Mouse (Mus musculus) heart, adult 2 months (tissue): ENCODE measurements around the gene Fhl3. TPM values are rescaled to one million over a fixed set of nuclear protein-coding genes. Genes with fewer than 3 reads are reported as not detected.
A peak's percentile ranks its signal among the peaks of the same experiment; 100 is the strongest.

ENCODE experiments used
- DNase-seq, 2 experiments: peaks; one replicate each; pipeline ENCODE4 v3.0.0; 2021
- H3K27ac ChIP-seq: fragments of 200-600 bp; 2 replicates; pipeline ENCODE4 v1.8.1; 2022
- H3K27me3 ChIP-seq: fragments of 200-500 bp; 2 replicates; pipeline ENCODE4 v1.6.1; 2012; ENCODE audit warnings: mild to moderate bottlenecking, low read length, inconsistent platforms, mixed read lengths; ENCODE audit not compliant: control insufficient read depth, insufficient read depth
- H3K36me3 ChIP-seq: fragments of 200-500 bp; 2 replicates; pipeline ENCODE4 v1.6.1; 2012; ENCODE audit warnings: low read length, inconsistent platforms; ENCODE audit not compliant: control insufficient read depth, insufficient read depth
- H3K4me1 ChIP-seq: fragments of 200-500 bp; 2 replicates; pipeline ENCODE4 v1.6.1; 2011; ENCODE audit warnings: low read length; ENCODE audit not compliant: control insufficient read depth, insufficient read depth
- H3K4me3 ChIP-seq: fragments of 200-600 bp; 2 replicates; pipeline ENCODE4 v1.8.1; 2022
- H3K79me2 ChIP-seq: fragments of 200-500 bp; replicated peaks from 2 replicates; pipeline ENCODE4 v1.6.1; 2012; ENCODE audit warnings: mild to moderate bottlenecking, inconsistent platforms, low read length, moderate library complexity, mixed read lengths; ENCODE audit not compliant: control insufficient read depth, insufficient read depth
- H3K9ac ChIP-seq: fragments of 200-500 bp; 2 replicates; pipeline ENCODE4 v1.6.1; 2012; ENCODE audit warnings: low read depth, mild to moderate bottlenecking, control low read depth, inconsistent platforms, low read length, mixed read lengths
- CTCF ChIP-seq: fragments of 200-600 bp; IDR thresholded peaks from 2 replicates; pipeline ENCODE4 v1.8.1; 2022; ENCODE audit warnings: antibody characterized with exemption, mild to moderate bottlenecking, moderate library complexity
- EP300 ChIP-seq: fragments of 200-500 bp; IDR thresholded peaks from 2 replicates; pipeline ENCODE4 v1.6.1; 2011; ENCODE audit warnings: low read depth, low read length, control low read depth; ENCODE audit not compliant: insufficient read depth
- POLR2A ChIP-seq: fragments of 200-500 bp; IDR thresholded peaks from 2 replicates; pipeline ENCODE4 v1.6.1; 2011; ENCODE audit warnings: mild to moderate bottlenecking, low read depth, low read length, control low read depth; ENCODE audit not compliant: insufficient read depth
- WGBS: fragments of 180-500 bp; shearing (Covaris S2); methylation state at CpG from one replicate; pipeline ENCODE4 v1.1.7; 2018; 5-methylcytosine and 5-hydroxymethylcytosine counted together
- intact Hi-C: fragments of 180-260 bp; cut with DNase I; formaldehyde crosslinking; loops from one replicate; pipeline ENCODE4 v1.15.1; 2025
- long read RNA-seq: library from polyadenylated mRNA; stranded (forward); transcript quantifications from one replicate; pipeline ENCODE4 v2.0.0, GENCODE M21; 2021
- polyA plus RNA-seq: library from polyadenylated mRNA; depleted of rRNA; stranded (reverse); fragments of >200 nt; gene quantifications from 2 replicates; pipeline ENCODE4 v1.2.3, GENCODE M21; 2012; rRNA removed
- total RNA-seq, 2 experiments: library from RNA; stranded (reverse); gene quantifications; 2 replicates each; pipeline ENCODE4 v1.2.3; 2021

The Fhl3 gene
- total RNA-seq: 10 to 100 TPM in 1 of 2 experiments, 1 to 10 TPM in 1; 7.8 to 11.5 TPM
- polyA plus RNA-seq: 10.1 and 17.9 TPM in 2 replicates
- long read RNA-seq: 0 reads

GRCm38 (mm10) chr4:124700248-124700971, at the start of gene Fhl3:
Gene Fhl3, plus strand, starts transcription at chr4:124700701.
- H3K9ac ChIP-seq: peak within 1 kb of the TSS; percentile 97
- H3K4me1 ChIP-seq: peaks cover 17% of the 10 kb centered on the region
- TF ChIP-seq CTCF (0 out of 2 replicates have a peak, but pooled peaks have one; percentile 14), POLR2A (peak; percentile 41; the same call in 1 of the 2 replicates), EP300 (no peak)
- intact Hi-C loops: no loop called here
- H3K79me2 ChIP-seq: no peaks in the 10 kb centered on the region
- H3K27me3 ChIP-seq: no peaks in the 10 kb centered on the region
- peak; percentile 76 to 79 for DNase-seq
- H3K27ac ChIP-seq: peak within 1 kb of the TSS; percentile 74
- H3K4me3 ChIP-seq: peak within 1 kb of the TSS; percentile 78
- WGBS: 2% methylated on average over 35 of the region's 59 CpGs
- no peaks in the 10 kb centered on the region for H3K36me3 ChIP-seq

- peak; percentile 18 for TF ChIP-seq CTCF
- TF ChIP-seq POLR2A: no peak
- Histone ChIP-seq H3K4me1 (no peaks in the 10 kb centered on the region), H3K79me2 (no peaks in the 10 kb centered on the region), H3K4me3 (no peak overlapping the region), H3K27ac (no peak overlapping the region), H3K36me3 (no peaks in the 10 kb centered on the region), H3K9ac (no peak overlapping the region), H3K27me3 (peaks cover 6% of the 10 kb centered on the region)
- 7% methylated on average over 9 of the region's 9 CpGs for WGBS
- intact Hi-C loops: no loop called here
- no peak for DNase-seq
Measured at GRCm38 (mm10) chr4:124652886-124653285, 47.6 kb upstream of the Fhl3 start.

- intact Hi-C loops: no loop called here
- H3K4me1 ChIP-seq: no peaks in the 10 kb centered on the region; the same call in none of the 2 replicates
- no peak for DNase-seq
- no peaks in the 10 kb centered on the region for H3K36me3 ChIP-seq
- no peaks in the 10 kb centered on the region for H3K79me2 ChIP-seq
- H3K9ac ChIP-seq: peak within 1 kb of the TSS; percentile 66
- no peak within 1 kb of the TSS for H3K27ac ChIP-seq
- H3K4me3 ChIP-seq: peak within 1 kb of the TSS; percentile 54
- whole genome bisulfite sequencing: 3% methylated on average over 15 of the region's 15 CpGs
- TF ChIP-seq POLR2A: no peak
- peak; percentile 3; the same call in 1 of the 2 replicates for TF ChIP-seq CTCF
- H3K27me3 ChIP-seq: peaks cover 32% of the 10 kb centered on the region
Measured at GRCm38 (mm10) chr4:124656518-124656853, 44.0 kb upstream of the Fhl3 start, which contains the start of gene Pou3f1. Gene Pou3f1, plus strand, starts transcription at chr4:124656807.

GRCm38 (mm10) chr4:124656854-124657650, 43.4 kb upstream of the Fhl3 start:
- no peaks in the 10 kb centered on the region; the same call in none of the 2 replicates for H3K4me1 ChIP-seq
- no peaks in the 10 kb centered on the region for H3K36me3 ChIP-seq
- no peak overlapping the region for H3K27ac ChIP-seq
- DNase-seq: peak; percentile 84 to 86
- intact Hi-C loops: no loop called here
- TF ChIP-seq POLR2A (no peak), CTCF (no peak), EP300 (no peak)
- peak overlapping the region; percentile 54 for H3K4me3 ChIP-seq
- H3K9ac ChIP-seq: peak overlapping the region; percentile 66
- WGBS: 4% methylated on average over 92 of the region's 92 CpGs
- H3K79me2 ChIP-seq: no peaks in the 10 kb centered on the region
- peaks cover 33% of the 10 kb centered on the region for H3K27me3 ChIP-seq

GRCm38 (mm10) chr4:124657781-124658180, 42.7 kb upstream of the Fhl3 start:
- Histone ChIP-seq H3K79me2 (no peaks in the 10 kb centered on the region), H3K9ac (peak overlapping the region; percentile 66), H3K4me3 (peak overlapping the region; percentile 48), H3K27ac (no peak overlapping the region), H3K36me3 (no peaks in the 10 kb centered on the region), H3K27me3 (peaks cover 33% of the 10 kb centered on the region), H3K4me1 (no peaks in the 10 kb centered on the region; the same call in none of the 2 replicates)
- intact Hi-C loops: no loop called here
- WGBS: under 1% methylated on average over 56 of the region's 61 CpGs
- TF ChIP-seq POLR2A: no peak
- TF ChIP-seq CTCF: no peak
- TF ChIP-seq EP300: no peak
- peak in 1 of 2 experiments; percentile 34 for DNase-seq
